Mouse (Mus musculus): ENCODE data around the gene Proca1.

The Proca1 gene

GRCm38 (mm10) chr11:78215709-78216317, 22.6 kb downstream of the Proca1 start:
- ATAC-seq (ENCODE audit: low TSS enrichment), result peak; percentile 27; the same call in 1 of the 2 replicates

- no peak for ATAC-seq (ENCODE audit: low TSS enrichment)
These were observed 30.4 kb downstream of the Proca1 start for GRCm38 (mm10) chr11:78223586-78223985.

- ATAC-seq (ENCODE audit: low TSS enrichment), result no peak
These were observed 38.3 kb downstream of the Proca1 start for GRCm38 (mm10) chr11:78231518-78231917.

- ATAC-seq (ENCODE audit: low TSS enrichment), result peak; percentile 97
These were observed 47.1 kb downstream of the Proca1 start for GRCm38 (mm10) chr11:78240193-78240857.

GRCm38 (mm10) chr11:78245261-78245626, 52.1 kb downstream of the Proca1 start:
- no peak for ATAC-seq (ENCODE audit: low TSS enrichment)

- peak; percentile 98 for ATAC-seq (ENCODE audit: low TSS enrichment)
These were observed 52.6 kb downstream of the Proca1 start, which contains the start of the genes Sdf2 and Supt6 for GRCm38 (mm10) chr11:78245627-78246317. Gene Sdf2 (plus strand): TSS chr11:78245746. Gene Supt6 (minus strand): TSS chr11:78245987.

- no peak for ATAC-seq (ENCODE audit: low TSS enrichment)
These were observed 53.3 kb downstream of the Proca1 start for GRCm38 (mm10) chr11:78246318-78247011.

- ATAC-seq (ENCODE audit: low TSS enrichment), result no peak
These were observed 53.8 kb downstream of the Proca1 start for GRCm38 (mm10) chr11:78247012-78247348.

GRCm38 (mm10) chr11:78247727-78248140, 54.5 kb downstream of the Proca1 start:
- ATAC-seq (ENCODE audit: low TSS enrichment), result no peak
